Mouse (Mus musculus) MEL (cell line): ENCODE measurements around the gene Gxylt2. TPM values are rescaled to one million over a fixed set of nuclear protein-coding genes. Genes with fewer than 3 reads are reported as not detected.

Experiments
- DNase-seq: peaks from one replicate; pipeline ENCODE4 v3.0.0; 2011; ENCODE audit warnings: low read depth, low spot score
- H3K27ac ChIP-seq: 2 replicates; pipeline ENCODE4 v1.5.1; 2012; ENCODE audit warnings: low read depth, mild to moderate bottlenecking, control low read depth, low read length, moderate library complexity; ENCODE audit not compliant: control insufficient read depth
- H3K27me3 ChIP-seq, 2 experiments: fragments of 150-350 bp in 1 of 2; sonication (generic) in 1 of 2; 2 replicates each; pipeline ENCODE4 v1.6.1; 2012; ENCODE audit warnings: low read length in 2 of 2, mild to moderate bottlenecking in 2 of 2, improper control_type of control experiment in 1 of 2, moderate library complexity in 1 of 2; ENCODE audit not compliant: insufficient read depth in 2 of 2, control insufficient read depth in 1 of 2
- H3K36me3 ChIP-seq, 2 experiments: 2 replicates each; pipeline ENCODE4 v1.6.1; 2012 to 2014; ENCODE audit warnings: low read length in 2 of 2, improper control_type of control experiment in 1 of 2, inconsistent platforms in 1 of 2, mild to moderate bottlenecking in 1 of 2; ENCODE audit not compliant: insufficient read depth in 2 of 2, control insufficient read depth in 1 of 2
- H3K4me1 ChIP-seq, 2 experiments: fragments of 150-350 bp in 1 of 2; sonication (generic) in 1 of 2; 2 replicates each; pipeline ENCODE4 v1.6.1; 2012; ENCODE audit warnings: low read length in 2 of 2, improper control_type of control experiment in 1 of 2, mild to moderate bottlenecking in 1 of 2; ENCODE audit not compliant: insufficient read depth in 2 of 2, control insufficient read depth in 1 of 2
- H3K4me3 ChIP-seq, 2 experiments: fragments of 150-350 bp in 1 of 2; sonication (generic) in 1 of 2; 2 replicates each; pipeline ENCODE4 v1.5.1; 2012; ENCODE audit warnings: low read depth in 2 of 2, low read length in 2 of 2, mild to moderate bottlenecking in 2 of 2, moderate library complexity in 2 of 2, control low read depth in 1 of 2, improper control_type of control experiment in 1 of 2; ENCODE audit not compliant: control insufficient read depth in 1 of 2, insufficient read depth in 1 of 2
- H3K79me2 ChIP-seq: 2 replicates; pipeline ENCODE4 v1.6.1; 2012; ENCODE audit warnings: mild to moderate bottlenecking, low read length, moderate library complexity; ENCODE audit not compliant: control insufficient read depth, poor library complexity, insufficient read depth
- H3K9ac ChIP-seq: 2 replicates; pipeline ENCODE4 v1.6.1; 2012; ENCODE audit warnings: low read depth, mild to moderate bottlenecking, control low read depth, low read length, moderate library complexity; ENCODE audit not compliant: control insufficient read depth, poor library complexity, severe bottlenecking
- H3K9me3 ChIP-seq: fragments of 150-350 bp; sonication (generic); replicated peaks from 2 replicates; pipeline ENCODE4 v1.6.1; 2012; ENCODE audit warnings: mild to moderate bottlenecking, low read length, improper control_type of control experiment, moderate library complexity; ENCODE audit not compliant: insufficient read depth
- BHLHE40 ChIP-seq: IDR thresholded peaks from 2 replicates; pipeline ENCODE4 v1.6.1; 2012; ENCODE audit warnings: low read depth, mild to moderate bottlenecking, inconsistent platforms, low read length, improper control_type of control experiment, borderline replicate concordance
- EP300 ChIP-seq, 2 experiments: IDR thresholded peaks; 2 replicates each; pipeline ENCODE4 v1.6.1; 2011; ENCODE audit warnings: improper control_type of control experiment in 2 of 2, low read length in 2 of 2, low read depth in 1 of 2, mild to moderate bottlenecking in 1 of 2
- MAX ChIP-seq: IDR thresholded peaks from 2 replicates; pipeline ENCODE4 v1.6.1; 2011; ENCODE audit warnings: low read length, improper control_type of control experiment
- NELFE ChIP-seq: IDR thresholded peaks from 2 replicates; pipeline ENCODE4 v1.6.1; 2011; ENCODE audit warnings: low read depth, low read length, improper control_type of control experiment
- POLR2A ChIP-seq, 2 experiments: IDR thresholded peaks; 2 replicates each; pipeline ENCODE4 v1.6.1; 2011 to 2012; ENCODE audit warnings: low read length in 2 of 2, mild to moderate bottlenecking in 2 of 2, control low read depth in 1 of 2, improper control_type of control experiment in 1 of 2, low read depth in 1 of 2, moderate library complexity in 1 of 2; ENCODE audit not compliant: control insufficient read depth in 1 of 2, insufficient read depth in 1 of 2, poor library complexity in 1 of 2
- POLR2AphosphoS2 ChIP-seq: IDR thresholded peaks from 2 replicates; pipeline ENCODE4 v1.6.1; 2011; ENCODE audit warnings: low read length, improper control_type of control experiment
- RCOR1 ChIP-seq: IDR thresholded peaks from 2 replicates; pipeline ENCODE4 v1.6.1; 2012; ENCODE audit warnings: low read depth, mild to moderate bottlenecking, inconsistent platforms, low read length, improper control_type of control experiment
- SMC3 ChIP-seq: IDR thresholded peaks from 2 replicates; pipeline ENCODE4 v1.6.1; 2011; ENCODE audit warnings: low read depth, low read length, improper control_type of control experiment
- TCF12 ChIP-seq: IDR thresholded peaks from 2 replicates; pipeline ENCODE4 v1.6.1; 2014; ENCODE audit warnings: low read depth, mild to moderate bottlenecking, inconsistent platforms, low read length, improper control_type of control experiment, moderate library complexity
- ZKSCAN1 ChIP-seq: IDR thresholded peaks from 2 replicates; pipeline ENCODE4 v1.6.1; 2012; ENCODE audit warnings: low read depth, mild to moderate bottlenecking, inconsistent platforms, low read length, improper control_type of control experiment, moderate library complexity
- ZMIZ1 ChIP-seq: IDR thresholded peaks from 2 replicates; pipeline ENCODE4 v1.6.1; 2012; ENCODE audit warnings: low read depth, mild to moderate bottlenecking, inconsistent platforms, low read length, improper control_type of control experiment, moderate library complexity
- polyA plus RNA-seq, 2 experiments: library from polyadenylated mRNA; stranded (reverse) in 1 of 2; unstranded in 1 of 2; fragments of >175 nt in 1 of 2; fragments of >200 nt in 1 of 2; gene quantifications; 2 replicates each; pipeline versions ENCODE4 v1.2.1 to v1.2.4; 2012; ENCODE audit warnings: low replicate concordance in 2 of 2, low read depth in 1 of 2; ENCODE audit not compliant: insufficient read length in 2 of 2, insufficient read depth in 1 of 2, missing spikeins in 1 of 2
- total RNA-seq: library from RNA; depleted of rRNA; stranded (reverse); fragments of 300-350 nt; gene quantifications from 2 replicates; pipeline ENCODE4 v1.2.3, GENCODE M21; 2012

Gxylt2 gene
- total and polyA plus RNA-seq, 3 experiments: not detected

DNA sequence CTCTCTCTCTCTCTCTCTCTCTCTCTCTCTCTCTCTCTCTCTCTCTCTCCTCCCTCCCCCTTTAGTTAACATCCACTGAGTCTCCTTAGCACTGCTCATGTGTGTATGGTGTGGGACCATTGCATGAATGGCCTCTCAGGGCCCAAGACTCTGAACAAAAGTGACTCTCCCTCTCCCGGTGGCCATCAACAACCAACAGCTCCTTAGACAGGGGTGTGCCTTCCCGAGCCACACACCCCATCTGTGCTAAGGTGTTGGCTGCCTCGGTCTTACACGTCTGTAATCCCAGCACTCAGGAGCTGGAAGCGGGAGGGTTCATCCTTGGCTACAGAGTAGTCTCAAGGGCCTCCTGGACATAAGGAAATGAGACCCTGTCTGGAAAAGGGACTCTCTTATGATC is 4.5 kb upstream of the Gxylt2 start:
- Histone ChIP-seq H3K27me3 (peaks cover 3 to 4% of the 10 kb centered on the region in 2 experiments; a peak in 3 of 4 replicates), H3K9ac (no peak overlapping the region), H3K79me2 (no peaks in the 10 kb centered on the region), H3K4me1 (no peaks in the 10 kb centered on the region), H3K9me3 (no peaks in the 10 kb centered on the region), H3K36me3 (no peaks in the 10 kb centered on the region), H3K27ac (no peak overlapping the region), H3K4me3 (no peak overlapping the region)
- DNase-seq: no peak
- TF ChIP-seq NELFE (no peak), MAX (no peak)

DNA sequence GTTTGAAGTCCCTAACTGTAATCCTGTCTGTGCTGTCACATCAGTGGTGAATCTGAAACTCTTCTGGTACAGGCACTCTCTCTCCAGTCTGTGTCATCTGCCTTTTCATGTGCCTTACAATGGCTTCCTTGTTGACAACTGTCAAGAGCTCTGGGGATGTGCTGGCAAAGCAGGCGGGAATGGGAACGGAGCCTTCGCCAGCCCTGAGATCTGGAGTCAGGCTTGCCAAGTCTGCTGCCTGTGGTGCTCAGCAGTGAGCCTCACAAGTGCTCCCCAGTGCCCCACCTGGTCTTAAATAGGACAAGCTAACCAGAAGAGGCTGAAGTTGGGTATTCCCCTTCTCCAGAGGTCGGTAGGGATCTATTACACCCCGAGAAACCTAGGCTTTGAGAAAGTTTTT is 3.8 kb upstream of the Gxylt2 start:
- Histone ChIP-seq H3K9me3 (no peaks in the 10 kb centered on the region), H3K9ac (no peak overlapping the region), H3K36me3 (no peaks in the 10 kb centered on the region), H3K27ac (no peak overlapping the region), H3K79me2 (no peaks in the 10 kb centered on the region), H3K4me3 (no peak overlapping the region), H3K4me1 (no peaks in the 10 kb centered on the region), H3K27me3 (peaks cover 3 to 4% of the 10 kb centered on the region in 2 experiments; a peak in 2 of 4 replicates)
- no peak for DNase-seq
- TF ChIP-seq ZKSCAN1: no peak
- no peak for TF ChIP-seq BHLHE40
- no peak for TF ChIP-seq TCF12
- no peak for TF ChIP-seq RCOR1
- no peak for TF ChIP-seq MAX
- TF ChIP-seq EP300 (IDR thresholded peaks at IDR 0.05; ENCODE audit: low read depth in 1 of 2, low read length in 2 of 2): no peak
- no peak for TF ChIP-seq SMC3
- no peak for TF ChIP-seq ZMIZ1
- no peak for TF ChIP-seq POLR2AphosphoS2

DNA sequence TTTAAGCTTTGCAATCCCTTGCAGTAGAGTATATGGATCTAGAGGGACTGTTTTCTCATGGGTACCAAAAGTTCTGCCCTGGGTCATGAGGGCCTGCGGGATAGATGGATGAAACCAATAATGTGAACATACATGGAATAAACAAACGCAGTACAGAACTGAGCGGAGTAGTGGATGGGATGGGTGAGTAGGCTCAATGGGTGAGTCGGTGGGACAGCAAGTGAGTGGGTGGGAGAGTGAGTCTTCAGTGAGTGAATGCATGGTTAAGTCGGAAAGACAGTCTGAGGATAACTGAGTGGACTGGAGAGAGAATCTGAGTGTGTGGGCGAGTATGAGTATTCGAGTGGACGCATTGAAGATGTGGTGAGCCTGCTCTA is 349 bp upstream of the Gxylt2 start:
- Histone ChIP-seq H3K27me3 (peaks cover 0 to 3% of the 10 kb centered on the region in 2 experiments; a peak in 1 of 4 replicates), H3K9ac (no peak overlapping the region), H3K4me3 (no peak overlapping the region), H3K4me1 (peaks cover 3 to 18% of the 10 kb centered on the region in 2 experiments; a peak in 3 of 4 replicates), H3K27ac (no peak overlapping the region), H3K79me2 (no peaks in the 10 kb centered on the region), H3K9me3 (no peaks in the 10 kb centered on the region), H3K36me3 (peaks cover 0 to 15% of the 10 kb centered on the region in 2 experiments; a peak in 2 of 4 replicates)
- TF ChIP-seq POLR2A (IDR thresholded peaks at IDR 0.05; ENCODE audit: control insufficient read depth in 1 of 2, insufficient read depth in 1 of 2, low read depth in 1 of 2, low read length in 2 of 2, poor library complexity in 1 of 2) (no peak), SMC3 (no peak), MAX (no peak)
- no peak for DNase-seq
